Mouse (Mus musculus) liver, embryonic 14.5 days (tissue): ENCODE data around the gene Sipa1l3. TPM values are rescaled to one million over a fixed set of nuclear protein-coding genes. Genes with fewer than 3 reads are reported as not detected.

Experiments
- ATAC-seq: fragments of 200-750 bp; cut with Nextera tagmentation; 2 replicates; pipeline ENCODE4 v1.8.0; 2017; ENCODE audit warnings: moderate number of reproducible peaks, mild to moderate bottlenecking, moderate library complexity; ENCODE audit not compliant: insufficient read depth
- DNase-seq, 3 experiments: peaks; one replicate each; pipeline ENCODE4 v3.0.0-alpha.2; 2012 to 2013; ENCODE audit warnings: low read depth in 3 of 3, low spot score in 3 of 3
- H3K27ac ChIP-seq: fragments of 300-500 bp; sonication (generic); 2 replicates; pipeline ENCODE4 v1.5.1; 2014; ENCODE audit warnings: moderate library complexity, mild to moderate bottlenecking, control low read depth, inconsistent platforms
- H3K27me3 ChIP-seq: fragments of 300-500 bp; sonication (generic); 2 replicates; pipeline ENCODE4 v1.6.1; 2014; ENCODE audit warnings: mild to moderate bottlenecking, low read length, moderate library complexity; ENCODE audit not compliant: control insufficient read depth, insufficient read depth
- H3K36me3 ChIP-seq: fragments of 300-500 bp; sonication (generic); replicated peaks from 2 replicates; pipeline ENCODE4 v1.6.1; 2014; ENCODE audit warnings: low read depth; ENCODE audit not compliant: control insufficient read depth, insufficient read depth
- H3K4me1 ChIP-seq, 2 experiments: fragments of 200-500 bp in 1 of 2; fragments of 300-500 bp in 1 of 2; sonication (generic) in 1 of 2; replicated peaks; 2 replicates each; pipeline ENCODE4 v1.6.1; 2012 to 2014; ENCODE audit warnings: antibody characterized with exemption in 1 of 2, inconsistent platforms in 1 of 2, low read length in 1 of 2; ENCODE audit not compliant: control insufficient read depth in 2 of 2, insufficient read depth in 2 of 2
- H3K4me2 ChIP-seq: fragments of 300-500 bp; sonication (generic); 2 replicates; pipeline ENCODE4 v1.6.1; 2014; ENCODE audit warnings: low read depth, mild to moderate bottlenecking, control low read depth, moderate library complexity
- H3K4me3 ChIP-seq, 2 experiments: fragments of 200-500 bp in 1 of 2; fragments of 300-500 bp in 1 of 2; sonication (generic) in 1 of 2; 2 replicates each; pipeline ENCODE4 v1.5.1; 2012 to 2014; ENCODE audit warnings: low read depth in 2 of 2, low read length in 2 of 2, mild to moderate bottlenecking in 2 of 2, control low read depth in 1 of 2, inconsistent platforms in 1 of 2, moderate library complexity in 1 of 2; ENCODE audit not compliant: insufficient read depth in 1 of 2
- H3K9ac ChIP-seq: fragments of 300-500 bp; sonication (generic); replicated peaks from 2 replicates; pipeline ENCODE4 v1.6.1; 2014; ENCODE audit warnings: mild to moderate bottlenecking, control low read depth, moderate library complexity
- H3K9me3 ChIP-seq: fragments of 300-500 bp; sonication (generic); 2 replicates; pipeline ENCODE4 v1.6.1; 2016; ENCODE audit warnings: low read length, mixed read lengths; ENCODE audit not compliant: control insufficient read depth
- CTCF ChIP-seq: IDR thresholded peaks from 2 replicates; pipeline ENCODE4 v1.5.1; 2016; ENCODE audit warnings: antibody characterized with exemption, low read depth, control low read depth
- EP300 ChIP-seq: IDR thresholded peaks from 2 replicates; pipeline ENCODE4 v1.6.1; 2016; ENCODE audit warnings: antibody characterized with exemption, low read depth
- WGBS: fragments of 180-500 bp; shearing (Covaris S2); extraction: QIAGEN DNeasy Blood & Tissue Kit; methylation state at CpG from one replicate; pipeline ENCODE4 v1.1.7; 2014; ENCODE audit not compliant: insufficient replicate concordance; 5-methylcytosine and 5-hydroxymethylcytosine counted together
- polyA plus RNA-seq, 2 experiments: library from polyadenylated mRNA; depleted of rRNA in 1 of 2; stranded (reverse) in 1 of 2; unstranded in 1 of 2; fragments of >200 nt; fragmentation: Nextera tagmentation in 1 of 2; extraction: Ambion mirVana in 1 of 2; gene quantifications; 2 replicates each; pipeline versions ENCODE4 v1.2.1 to v1.2.3; 2012 to 2014

Sipa1l3 gene
- polyA plus RNA-seq, 2 experiments, result 1.8 to 4.9 TPM

DNA sequence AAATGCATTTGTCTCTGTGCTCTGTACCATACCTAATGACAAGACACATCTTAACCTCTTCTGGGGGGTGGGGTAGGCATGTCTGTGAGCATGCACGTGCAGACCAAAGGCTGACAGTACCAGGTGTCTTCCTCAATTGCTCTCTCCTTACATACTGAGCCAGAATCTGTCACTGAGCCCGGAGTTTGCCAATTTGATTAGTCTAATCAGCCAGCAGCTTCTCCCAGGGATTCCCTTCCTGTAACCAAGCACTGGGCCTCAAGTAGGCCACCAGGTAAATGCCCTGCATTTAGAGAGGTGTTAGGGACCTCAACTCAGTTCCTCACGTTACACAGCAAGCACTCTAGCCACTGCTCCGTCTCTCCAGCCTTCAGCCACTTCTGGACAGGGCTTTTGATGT lies 38.3 kb downstream of the Sipa1l3 start:
- no peak for ATAC-seq
- Histone ChIP-seq H3K9me3 (no peaks in the 10 kb centered on the region), H3K36me3 (no peaks in the 10 kb centered on the region), H3K27me3 (no peaks in the 10 kb centered on the region), H3K4me2 (no peak overlapping the region), H3K4me1 (no peaks in the 10 kb centered on the region), H3K27ac (no peak overlapping the region), H3K4me3 (no peak overlapping the region), H3K9ac (no peak overlapping the region)
- no peak for DNase-seq
- WGBS, result 67% methylated on average over 4 of the region's 4 CpGs
- no peak for TF ChIP-seq EP300
- no peak for TF ChIP-seq CTCF

- Histone ChIP-seq H3K9ac (no peak overlapping the region), H3K9me3 (no peaks in the 10 kb centered on the region), H3K36me3 (no peaks in the 10 kb centered on the region), H3K4me3 (no peak overlapping the region), H3K4me1 (peaks cover 0 to 4% of the 10 kb centered on the region in 2 experiments; a peak in 2 of 4 replicates), H3K27ac (no peak overlapping the region), H3K27me3 (no peaks in the 10 kb centered on the region), H3K4me2 (no peak overlapping the region)
- no peak for ATAC-seq
- TF ChIP-seq EP300 (no peak), CTCF (no peak)
- no peak for DNase-seq
- 75% methylated on average over 7 of the region's 7 CpGs for WGBS
Observed at GRCm38 (mm10) chr7:29475005-29475404, 43.4 kb downstream of the Sipa1l3 start.

DNA sequence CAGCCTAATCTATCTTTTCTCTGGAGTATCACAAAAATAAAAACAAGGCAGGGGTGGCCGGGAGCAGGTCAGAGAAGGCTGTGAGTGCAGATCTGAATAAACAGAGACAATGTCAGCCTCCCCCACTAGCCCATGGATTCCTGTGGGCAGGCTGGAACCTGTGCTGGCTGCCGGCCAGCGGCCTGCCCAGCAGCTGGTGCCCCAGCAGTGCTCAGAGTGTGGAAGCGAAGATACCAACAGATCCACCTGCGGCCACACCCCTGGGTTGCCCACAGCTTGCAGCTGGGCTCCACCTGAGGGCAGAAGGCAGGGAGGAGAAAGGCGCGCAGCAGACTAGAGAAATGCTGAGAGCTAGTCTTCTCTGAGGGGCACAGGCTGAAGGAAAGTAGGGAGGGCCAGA lies 47.1 kb downstream of the Sipa1l3 start:
- peaks cover 0 to 4% of the 10 kb centered on the region in 2 experiments; a peak in 2 of 4 replicates for H3K4me1 ChIP-seq
- ATAC-seq (no peak), DNase-seq (no peak)
- H3K27ac ChIP-seq, result no peak overlapping the region
- H3K4me3 ChIP-seq, result no peak overlapping the region
- H3K9me3 ChIP-seq, result no peaks in the 10 kb centered on the region
- no peaks in the 10 kb centered on the region for H3K36me3 ChIP-seq
- TF ChIP-seq EP300, result no peak
- no peak for TF ChIP-seq CTCF
- no peaks in the 10 kb centered on the region for H3K27me3 ChIP-seq
- H3K4me2 ChIP-seq, result no peak overlapping the region
- no peak overlapping the region for H3K9ac ChIP-seq
- 49% methylated on average over 7 of the region's 7 CpGs for WGBS

GRCm38 (mm10) chr7:29469602-29470344 lies 48.7 kb downstream of the Sipa1l3 start:
- Histone ChIP-seq H3K36me3 (no peaks in the 10 kb centered on the region), H3K4me3 (no peak overlapping the region), H3K27me3 (no peaks in the 10 kb centered on the region), H3K4me2 (no peak overlapping the region), H3K9me3 (no peaks in the 10 kb centered on the region), H3K4me1 (peaks cover 0 to 4% of the 10 kb centered on the region in 2 experiments; a peak in 2 of 4 replicates), H3K27ac (no peak overlapping the region), H3K9ac (no peak overlapping the region)
- DNase-seq (no peak), ATAC-seq (no peak)
- TF ChIP-seq EP300 (no peak), CTCF (no peak)
- WGBS, result 53% methylated on average over 7 of the region's 7 CpGs

DNA sequence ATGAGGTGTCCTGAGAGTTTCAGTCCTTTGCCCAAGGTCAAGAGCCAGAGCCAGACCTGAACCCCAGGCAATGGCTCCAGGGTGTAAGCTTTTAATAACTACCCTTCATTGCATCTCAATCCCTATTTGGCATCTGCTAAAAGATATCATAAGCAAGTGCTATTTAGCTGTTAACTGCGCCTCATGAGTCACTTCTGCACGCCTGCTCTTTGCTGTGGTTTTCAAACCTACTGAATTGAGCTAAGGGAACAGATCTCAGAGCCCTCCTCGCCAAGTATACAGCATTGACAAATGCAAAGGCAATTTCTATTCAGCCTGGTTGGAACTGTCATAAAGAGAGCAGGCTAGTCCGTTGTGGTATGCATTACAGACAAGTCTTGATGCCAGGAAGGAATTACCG lies 49.8 kb downstream of the Sipa1l3 start:
- TF ChIP-seq EP300 (no peak), CTCF (no peak)
- Histone ChIP-seq H3K4me3 (no peak overlapping the region), H3K9ac (no peak overlapping the region), H3K4me1 (peaks cover 0 to 4% of the 10 kb centered on the region in 2 experiments; a peak in 2 of 4 replicates), H3K27me3 (no peaks in the 10 kb centered on the region), H3K9me3 (no peaks in the 10 kb centered on the region), H3K4me2 (no peak overlapping the region), H3K27ac (no peak overlapping the region), H3K36me3 (no peaks in the 10 kb centered on the region)
- 74% methylated on average over 5 of the region's 5 CpGs for WGBS
- DNase-seq (no peak), ATAC-seq (no peak)
